Mouse (Mus musculus): ENCODE measurements at regions not wholly inside any gene's neighbourhood (a gene's known extent, or its start where the extent isn't known, plus 50 kb on each side); places are given as distances from the start of the nearest gene placed in this dataset.

GRCm38 (mm10) chr10:24357636-24358035 lies 134.3 kb downstream of the Moxd1 start:
- DNase-seq (ENCODE audit: low read depth) = no peak

- peak; percentile 67 for DNase-seq (ENCODE audit: low read depth)
Observed at GRCm38 (mm10) chr10:24361424-24361823, 138.1 kb downstream of the Moxd1 start.

GRCm38 (mm10) chr10:24365369-24365768 lies 142.1 kb downstream of the Moxd1 start:
- DNase-seq (ENCODE audit: low read depth) = peak; percentile 88

- no peak for DNase-seq (ENCODE audit: low read depth)
Observed at GRCm38 (mm10) chr10:24367010-24367409, 143.7 kb downstream of the Moxd1 start.

GRCm38 (mm10) chr10:24373957-24374356 lies 150.6 kb downstream of the Moxd1 start:
- DNase-seq (ENCODE audit: low read depth) = no peak

- DNase-seq (ENCODE audit: low read depth) = no peak
Observed at GRCm38 (mm10) chr10:24379291-24379690, 156.0 kb downstream of the Moxd1 start.

- DNase-seq (ENCODE audit: low read depth) = peak; percentile 77
Observed at GRCm38 (mm10) chr10:24380478-24381273, 157.4 kb downstream of the Moxd1 start.

GRCm38 (mm10) chr10:24381917-24382316 lies 158.6 kb downstream of the Moxd1 start:
- DNase-seq (ENCODE audit: low read depth) = no peak

- DNase-seq (ENCODE audit: low read depth) = peak; percentile 81
Observed at GRCm38 (mm10) chr10:24384061-24384460, 160.7 kb downstream of the Moxd1 start.

GRCm38 (mm10) chr10:24388229-24388628 lies 164.9 kb downstream of the Moxd1 start:
- DNase-seq (ENCODE audit: low read depth) = peak; percentile 69

- DNase-seq (ENCODE audit: low read depth) = no peak
Observed at GRCm38 (mm10) chr10:24391039-24391438, 167.7 kb downstream of the Moxd1 start.

GRCm38 (mm10) chr10:24392066-24392465 lies 168.7 kb downstream of the Moxd1 start:
- DNase-seq (ENCODE audit: low read depth) = no peak

GRCm38 (mm10) chr10:24395999-24396784 lies 172.9 kb downstream of the Moxd1 start:
- DNase-seq (ENCODE audit: low read depth) = peak; percentile 90

- DNase-seq (ENCODE audit: low read depth) = peak; percentile 95
Observed at GRCm38 (mm10) chr10:24397125-24397524, 173.8 kb downstream of the Moxd1 start.

GRCm38 (mm10) chr10:24404851-24405250 lies 181.5 kb downstream of the Moxd1 start:
- DNase-seq (ENCODE audit: low read depth) = no peak

- no peak for DNase-seq (ENCODE audit: low read depth)
Observed at GRCm38 (mm10) chr10:24406953-24407352, 183.6 kb downstream of the Moxd1 start.

- no peak for DNase-seq (ENCODE audit: low read depth)
Observed at GRCm38 (mm10) chr10:24407411-24408227, 184.3 kb downstream of the Moxd1 start.

- no peak for DNase-seq (ENCODE audit: low read depth)
Observed at GRCm38 (mm10) chr10:24409976-24410375, 185.3 kb upstream of the Ccn2 start.

- no peak for DNase-seq (ENCODE audit: low read depth)
Observed at GRCm38 (mm10) chr10:24410885-24411284, 184.4 kb upstream of the Ccn2 start.

GRCm38 (mm10) chr10:24422498-24423160 lies 172.6 kb upstream of the Ccn2 start:
- DNase-seq (ENCODE audit: low read depth) = no peak

- no peak for DNase-seq (ENCODE audit: low read depth)
Observed at GRCm38 (mm10) chr10:24433737-24434367, 161.4 kb upstream of the Ccn2 start.
